Mouse (Mus musculus) liver, postnatal 0 days (tissue): ENCODE results near the gene Mgat4a.

Experiments used
- CTCF ChIP-seq: sonication (generic); IDR thresholded peaks from 2 replicates; pipeline ENCODE4 v1.5.1; 2016; ENCODE audit warnings: antibody characterized with exemption, low read depth
- EP300 ChIP-seq: IDR thresholded peaks from 2 replicates; pipeline ENCODE4 v1.6.1; 2016; ENCODE audit warnings: antibody characterized with exemption, low read depth, mild to moderate bottlenecking

GRCm38 (mm10) chr1:37495104-37495503 lies 45.7 kb downstream of the Mgat4a start:
- TF ChIP-seq CTCF: no peak
- no peak for TF ChIP-seq EP300
